Mouse (Mus musculus) CH12.LX (cell line): ENCODE results near the gene Tmem185b. TPM values are rescaled to one million over a fixed set of nuclear protein-coding genes. Genes with fewer than 3 reads are reported as not detected.

Experiments used
- DNase-seq: peaks from one replicate; pipeline ENCODE4 v3.0.0-alpha.2; 2013; ENCODE audit errors: extremely low read depth
- H3K27ac ChIP-seq: 2 replicates; pipeline ENCODE4 v1.5.1; 2012; ENCODE audit warnings: low read depth, mild to moderate bottlenecking, control low read depth, moderate library complexity; ENCODE audit not compliant: insufficient read depth
- H3K27me3 ChIP-seq: replicated peaks from 2 replicates; pipeline ENCODE3; 2012; ENCODE audit warnings: inconsistent platforms
- H3K36me3 ChIP-seq, 2 experiments: replicated peaks in 1 of 2; 2 replicates each; pipeline versions ENCODE3 to v1.6.1; 2012; ENCODE audit warnings: inconsistent platforms in 1 of 2, low read length in 1 of 2, mild to moderate bottlenecking in 1 of 2, mixed read lengths in 1 of 2, moderate library complexity in 1 of 2; ENCODE audit not compliant: control insufficient read depth in 1 of 2, insufficient read depth in 1 of 2
- H3K4me1 ChIP-seq, 2 experiments: 2 replicates each; pipeline ENCODE4 v1.6.1; 2012; ENCODE audit warnings: inconsistent platforms in 1 of 2, moderate library complexity in 1 of 2; ENCODE audit not compliant: insufficient read depth in 2 of 2, control insufficient read depth in 1 of 2
- H3K4me2 ChIP-seq: 2 replicates; pipeline ENCODE4 v1.6.1; 2012; ENCODE audit warnings: low read depth, mild to moderate bottlenecking, control low read depth; ENCODE audit not compliant: poor library complexity, insufficient read depth, severe bottlenecking
- H3K4me3 ChIP-seq, 3 experiments: fragments of 150-350 bp in 1 of 3; sonication (generic) in 1 of 3; replicated peaks in 1 of 3; 2 replicates each; pipeline versions ENCODE3 to v1.5.1; 2011 to 2012; ENCODE audit warnings: low read depth in 2 of 3, low read length in 2 of 3, mild to moderate bottlenecking in 2 of 3, moderate library complexity in 2 of 3, control low read depth in 1 of 3, improper control_type of control experiment in 1 of 3, inconsistent platforms in 1 of 3, mixed read lengths in 1 of 3; ENCODE audit not compliant: poor library complexity in 1 of 3
- H3K79me2 ChIP-seq: replicated peaks from 2 replicates; pipeline ENCODE4 v1.6.1; 2012; ENCODE audit warnings: mild to moderate bottlenecking, moderate library complexity; ENCODE audit not compliant: control insufficient read depth, poor library complexity, insufficient read depth, severe bottlenecking; ENCODE audit errors: extremely low read depth
- H3K9ac ChIP-seq: 2 replicates; pipeline ENCODE4 v1.6.1; 2012; ENCODE audit warnings: low read depth, mild to moderate bottlenecking, control low read depth, moderate library complexity; ENCODE audit not compliant: insufficient read depth
- H3K9me3 ChIP-seq: replicated peaks from 2 replicates; pipeline ENCODE3; 2012; ENCODE audit warnings: low read length, inconsistent platforms, mixed read lengths
- BHLHE40 ChIP-seq: IDR thresholded peaks from 2 replicates; pipeline ENCODE4 v1.6.1; 2011; ENCODE audit warnings: mild to moderate bottlenecking, low read depth, low read length, improper control_type of control experiment
- CHD1 ChIP-seq: IDR thresholded peaks from 2 replicates; pipeline ENCODE4 v1.6.1; 2012; ENCODE audit warnings: low read depth, low read length, improper control_type of control experiment, inconsistent platforms
- CHD2 ChIP-seq: IDR thresholded peaks from 2 replicates; pipeline ENCODE4 v1.6.1; 2011; ENCODE audit warnings: low read length, improper control_type of control experiment
- E2F4 ChIP-seq: IDR thresholded peaks from 2 replicates; pipeline ENCODE4 v1.6.1; 2011; ENCODE audit warnings: low read depth, low read length, improper control_type of control experiment; ENCODE audit not compliant: insufficient replicate concordance
- ELF1 ChIP-seq: IDR thresholded peaks from 2 replicates; pipeline ENCODE4 v1.6.1; 2014; ENCODE audit warnings: low read depth, mild to moderate bottlenecking, inconsistent platforms, low read length, improper control_type of control experiment
- JUN ChIP-seq: IDR thresholded peaks from 2 replicates; pipeline ENCODE4 v1.6.1; 2011; ENCODE audit warnings: low read depth, mild to moderate bottlenecking, low read length, improper control_type of control experiment, moderate library complexity; ENCODE audit not compliant: insufficient read depth
- KAT2A ChIP-seq: IDR thresholded peaks from 2 replicates; pipeline ENCODE4 v1.6.1; 2012; ENCODE audit warnings: low read length, improper control_type of control experiment, inconsistent platforms; ENCODE audit not compliant: insufficient replicate concordance
- MAZ ChIP-seq: IDR thresholded peaks from 2 replicates; pipeline ENCODE4 v1.6.1; 2012; ENCODE audit warnings: low read depth, mild to moderate bottlenecking, inconsistent platforms, low read length, improper control_type of control experiment, moderate library complexity
- NELFE ChIP-seq: IDR thresholded peaks from 2 replicates; pipeline ENCODE4 v1.6.1; 2011; ENCODE audit warnings: low read depth, low read length, improper control_type of control experiment
- NRF1 ChIP-seq: IDR thresholded peaks from 2 replicates; pipeline ENCODE4 v1.6.1; 2014; ENCODE audit warnings: low read depth, mild to moderate bottlenecking, inconsistent platforms, low read length, improper control_type of control experiment, moderate library complexity
- PAX5 ChIP-seq: IDR thresholded peaks from 2 replicates; pipeline ENCODE4 v1.6.1; 2012; ENCODE audit warnings: low read length, inconsistent platforms, mixed read lengths
- POLR2A ChIP-seq: IDR thresholded peaks from 2 replicates; pipeline ENCODE4 v1.6.1; 2011; ENCODE audit warnings: low read depth, mild to moderate bottlenecking, improper control_type of control experiment, low read length
- RAD21 ChIP-seq: IDR thresholded peaks from 2 replicates; pipeline ENCODE4 v1.6.1; 2011; ENCODE audit warnings: low read depth, mild to moderate bottlenecking, low read length, improper control_type of control experiment, moderate library complexity
- RCOR1 ChIP-seq: conservative IDR thresholded peaks from 2 replicates; pipeline ENCODE4 v1.6.1; 2012; ENCODE audit warnings: low read depth, mild to moderate bottlenecking, inconsistent platforms, low read length, improper control_type of control experiment
- SMC3 ChIP-seq: IDR thresholded peaks from 2 replicates; pipeline ENCODE4 v1.6.1; 2011; ENCODE audit warnings: low read depth, low read length, improper control_type of control experiment
- TBP ChIP-seq: conservative IDR thresholded peaks from 2 replicates; pipeline ENCODE4 v1.6.1; 2011; ENCODE audit warnings: low read depth, low read length, improper control_type of control experiment
- TCF12 ChIP-seq: IDR thresholded peaks from 2 replicates; pipeline ENCODE4 v1.6.1; 2014; ENCODE audit warnings: low read depth, mild to moderate bottlenecking, inconsistent platforms, low read length, improper control_type of control experiment
- USF1 ChIP-seq: IDR thresholded peaks from 2 replicates; pipeline ENCODE4 v1.6.1; 2014; ENCODE audit warnings: low read depth, mild to moderate bottlenecking, inconsistent platforms, low read length, improper control_type of control experiment
- ZMIZ1 ChIP-seq: IDR thresholded peaks from 2 replicates; pipeline ENCODE4 v1.6.1; 2012; ENCODE audit warnings: low read depth, mild to moderate bottlenecking, inconsistent platforms, low read length, improper control_type of control experiment
- dilution Hi-C: fragments of 300-500 bp; cut with MboI; formaldehyde crosslinking; loops from 2 replicates; pipeline ENCODE4 v1.14.3; 2020; ENCODE audit warnings: low sequenced_read_pairs; ENCODE audit not compliant: extremely low pct_unique_long_range_greater_than_20kb, extremely low pct_ligation_motif_present
- in situ Hi-C: fragments of 300-500 bp; cut with MboI; formaldehyde crosslinking; loops from 3 replicates; pipeline ENCODE4 v1.14.3; 2019; ENCODE audit warnings: low sequenced_read_pairs, low pct_ligation_motif_present, low pct_unique_long_range_greater_than_20kb, mixed read lengths
- polyA plus RNA-seq: library from polyadenylated mRNA; unstranded; fragments of >175 nt; gene quantifications from 2 replicates; pipeline ENCODE4 v1.2.1, GENCODE M21; 2012; ENCODE audit warnings: low read depth; ENCODE audit not compliant: insufficient read length
- total RNA-seq, 2 experiments: library from RNA; depleted of rRNA; stranded (reverse); fragments of 300-350 nt in 1 of 2; fragments of >200 nt in 1 of 2; gene quantifications; 2 replicates each; pipeline ENCODE4 v1.2.3; 2012 to 2014

Tmem185b gene
- total and polyA plus RNA-seq, 3 experiments = 11.7 to 14.9 (median 13.4) TPM

GRCm38 (mm10) chr1:119541570-119541969, 15.6 kb downstream of the Tmem185b start:
- in situ Hi-C loops (no loop called here), dilution Hi-C loops (no loop called here)
- peaks cover 0 to 2% of the 10 kb centered on the region in 2 experiments for H3K36me3 ChIP-seq
- H3K27me3 ChIP-seq = no peaks in the 10 kb centered on the region
- no peak overlapping the region for H3K27ac ChIP-seq
- H3K9me3 ChIP-seq = no peaks in the 10 kb centered on the region
- no peak for DNase-seq
- H3K79me2 ChIP-seq = no peaks in the 10 kb centered on the region
- H3K4me3 ChIP-seq = no peak overlapping the region
- no peak overlapping the region for H3K4me2 ChIP-seq
- H3K4me1 ChIP-seq = peaks cover 0 to 5% of the 10 kb centered on the region in 2 experiments; a peak in 1 of 4 replicates
- H3K9ac ChIP-seq = no peak overlapping the region
- TF ChIP-seq SMC3 (no peak), TBP (no peak), NELFE (no peak), TCF12 (no peak)

DNA sequence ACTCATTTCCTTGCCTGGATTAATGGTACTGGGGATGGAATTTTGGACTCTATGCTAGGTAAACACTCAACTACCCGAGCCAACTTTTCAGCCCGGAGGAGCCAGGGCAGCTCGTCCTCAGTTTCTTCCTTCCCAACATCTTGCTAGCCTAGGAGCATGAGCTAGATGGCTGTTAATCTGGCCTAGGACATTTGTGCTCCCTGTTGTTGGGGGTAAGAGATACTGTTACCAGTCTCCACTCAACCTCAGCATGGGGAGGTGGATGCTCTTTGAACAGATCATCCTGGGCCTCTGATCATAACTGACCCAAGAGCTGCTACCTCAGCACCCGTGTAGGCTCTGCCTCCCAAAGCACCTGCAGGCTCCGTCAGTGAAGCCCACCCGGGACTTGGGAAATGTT, 17.4 kb downstream of the Tmem185b start:
- TF ChIP-seq CHD1 = no peak
- no peak for TF ChIP-seq RAD21
- no peak for TF ChIP-seq ELF1
- no peak for TF ChIP-seq PAX5
- TF ChIP-seq BHLHE40 = no peak
- no peak for TF ChIP-seq KAT2A
- no peak for TF ChIP-seq E2F4
- TF ChIP-seq JUN = no peak
- TF ChIP-seq USF1 = no peak
- no peak for DNase-seq
- Histone ChIP-seq H3K36me3 (peaks cover 0 to 2% of the 10 kb centered on the region in 2 experiments), H3K4me3 (no peak overlapping the region), H3K79me2 (no peaks in the 10 kb centered on the region), H3K27me3 (no peaks in the 10 kb centered on the region), H3K9ac (no peak overlapping the region), H3K27ac (no peak overlapping the region), H3K4me2 (no peak overlapping the region), H3K9me3 (no peaks in the 10 kb centered on the region), H3K4me1 (peaks cover 0 to 5% of the 10 kb centered on the region in 2 experiments; a peak in 1 of 4 replicates)
- in situ Hi-C loops = no loop called here
- dilution Hi-C loops = no loop called here

- Histone ChIP-seq H3K27me3 (no peaks in the 10 kb centered on the region), H3K4me3 (no peak overlapping the region), H3K9ac (no peak overlapping the region), H3K4me1 (no peaks in the 10 kb centered on the region), H3K4me2 (no peak overlapping the region), H3K9me3 (no peaks in the 10 kb centered on the region), H3K27ac (no peak overlapping the region), H3K36me3 (peaks cover 0 to 2% of the 10 kb centered on the region in 2 experiments), H3K79me2 (no peaks in the 10 kb centered on the region)
- dilution Hi-C loops (no loop called here), in situ Hi-C loops (no loop called here)
- no peak for DNase-seq
- TF ChIP-seq CHD2 (no peak), TBP (no peak), POLR2A (no peak), MAZ (no peak), ZMIZ1 (no peak), NRF1 (no peak), SMC3 (no peak), PAX5 (no peak), RCOR1 (no peak)
Measured at GRCm38 (mm10) chr1:119544611-119545155, 18.7 kb downstream of the Tmem185b start.
